Mouse (Mus musculus) neural tube, postnatal 0 days (tissue): ENCODE data around the gene Lrr1. TPM values are rescaled to one million over a fixed set of nuclear protein-coding genes. Genes with fewer than 3 reads are reported as not detected.

Experiments
- microRNA-seq: library from miRNA; unstranded; fragments of <30 nt; microRNA quantifications from one replicate; pipeline ENCODE4, GENCODE M21; 2016
- polyA plus RNA-seq: library from polyadenylated mRNA; unstranded; fragments of >200 nt; fragmentation: Nextera tagmentation; extraction: Ambion mirVana; gene quantifications from 2 replicates; pipeline ENCODE4 v1.2.1, GENCODE M21; 2015

Lrr1 gene
- polyA plus RNA-seq, result 2.1 and 2.6 TPM in 2 replicates

DNA sequence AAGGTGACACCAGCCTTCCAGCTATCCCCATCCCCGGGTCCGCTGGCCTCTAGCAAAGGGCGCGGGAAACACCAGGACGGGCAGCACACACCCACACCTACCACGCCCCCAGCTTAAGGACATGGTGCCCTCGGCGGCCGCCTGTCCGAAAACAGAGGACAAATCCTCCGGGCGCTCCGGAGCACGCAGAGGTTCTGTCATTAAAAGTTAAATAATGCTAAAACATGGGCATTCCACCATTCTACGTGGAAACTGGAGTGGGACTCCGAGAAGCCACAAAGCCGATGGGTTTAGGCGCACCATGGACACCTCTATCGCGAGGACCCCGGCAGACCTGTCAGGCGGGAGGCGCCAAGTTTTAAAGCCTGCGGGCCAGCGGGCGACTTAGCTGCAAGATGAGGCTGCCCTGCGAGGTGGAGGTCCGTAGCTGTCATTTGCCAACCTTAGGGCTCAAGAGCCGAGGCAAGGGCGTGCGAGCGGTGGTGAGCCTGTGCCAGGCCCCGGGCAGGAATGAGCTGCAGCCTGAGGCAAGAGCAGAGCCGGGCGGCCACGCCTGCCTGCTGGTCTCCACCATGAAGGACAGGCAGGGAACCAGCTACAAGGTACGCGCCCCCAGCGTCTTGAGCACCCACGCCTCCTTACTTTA, at the start of gene Lrr1:
Gene Lrr1, plus strand, starts transcription at position 354 of the 646 bp plus-strand sequence.

DNA sequence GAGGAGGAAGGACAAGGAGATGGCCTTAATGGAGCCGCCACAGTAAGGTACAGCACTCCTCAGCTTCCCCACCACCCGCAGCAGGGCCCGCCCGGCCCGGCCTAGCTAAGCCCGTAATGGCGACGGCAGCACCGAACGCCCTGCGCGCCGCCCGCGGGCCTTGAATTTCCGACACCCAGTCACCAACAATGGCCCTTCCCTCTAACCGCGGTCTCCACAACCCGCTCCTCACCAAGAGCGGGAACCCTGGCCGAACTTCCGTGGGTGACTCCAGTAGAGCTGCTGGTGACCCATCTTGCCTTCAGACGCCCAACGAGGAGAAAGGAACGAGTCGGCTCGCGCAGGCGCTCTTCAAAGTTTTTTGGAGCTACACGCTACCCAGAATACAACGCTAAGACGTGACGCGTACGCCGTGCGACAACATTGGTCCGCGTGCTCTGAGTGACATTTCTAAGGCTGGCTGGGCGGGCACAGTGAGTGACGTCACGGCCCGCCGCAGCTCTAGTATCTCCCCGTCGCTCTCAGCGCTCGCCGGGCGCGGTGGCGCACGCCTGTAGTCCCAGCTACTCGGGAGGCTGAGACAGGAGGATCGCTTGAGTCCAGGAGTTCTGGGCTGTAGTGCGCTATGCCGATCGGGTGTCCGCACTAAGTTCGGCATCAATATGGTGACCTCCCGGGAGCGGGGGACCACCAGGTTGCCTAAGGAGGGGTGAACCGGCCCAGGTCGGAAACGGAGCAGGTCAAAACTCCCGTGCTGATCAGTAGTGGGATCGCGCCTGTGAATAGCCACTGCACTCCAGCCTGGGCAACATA, 9.6 kb upstream of the Lrr1 start, which contains the start of gene Rps29:
Gene Rps29, minus strand, starts transcription at position 422 of the 813 bp plus-strand sequence.

DNA sequence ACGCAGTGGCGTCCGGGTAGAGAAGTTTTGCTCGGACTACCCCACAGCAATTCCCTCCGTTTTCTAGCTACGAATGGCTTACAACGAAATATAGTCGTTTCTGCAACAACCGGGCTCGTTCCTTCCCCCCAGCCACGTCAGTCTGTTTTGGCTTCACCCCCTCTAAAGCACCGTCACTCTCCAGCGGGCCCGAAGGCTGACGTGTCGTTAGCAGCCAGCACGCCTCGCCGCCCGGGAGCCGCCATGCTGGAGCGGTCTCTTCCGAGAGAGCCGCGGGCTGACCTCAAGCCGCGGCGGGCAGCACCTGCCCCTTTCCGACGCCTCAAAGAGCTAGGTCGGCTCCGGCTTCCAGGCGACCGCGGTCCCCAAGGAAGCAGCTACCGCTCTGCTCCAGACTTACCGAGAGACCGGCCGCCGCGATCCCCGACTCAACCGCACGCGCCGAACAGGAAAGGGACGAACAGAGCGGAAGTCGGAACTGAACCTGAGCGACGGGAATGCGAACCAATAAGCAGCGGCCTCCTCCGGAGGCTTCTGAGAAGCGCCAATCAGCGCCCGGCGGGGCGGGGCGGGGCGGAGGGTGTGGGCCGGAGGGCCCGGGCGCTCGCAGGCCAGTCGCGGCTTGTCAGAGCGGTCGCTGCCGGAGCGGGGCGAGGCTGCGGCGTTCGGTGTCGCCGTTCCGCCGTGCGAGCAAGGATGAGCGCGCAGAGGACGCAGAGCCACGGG, 15.1 kb downstream of the Lrr1 start, which contains the start of the genes Rpl36al and Mgat2:
Gene Rpl36al, minus strand, starts transcription at position 501 of the 726 bp plus-strand sequence.
Gene Mgat2, plus strand, starts transcription at position 575 of the 726 bp plus-strand sequence.

DNA sequence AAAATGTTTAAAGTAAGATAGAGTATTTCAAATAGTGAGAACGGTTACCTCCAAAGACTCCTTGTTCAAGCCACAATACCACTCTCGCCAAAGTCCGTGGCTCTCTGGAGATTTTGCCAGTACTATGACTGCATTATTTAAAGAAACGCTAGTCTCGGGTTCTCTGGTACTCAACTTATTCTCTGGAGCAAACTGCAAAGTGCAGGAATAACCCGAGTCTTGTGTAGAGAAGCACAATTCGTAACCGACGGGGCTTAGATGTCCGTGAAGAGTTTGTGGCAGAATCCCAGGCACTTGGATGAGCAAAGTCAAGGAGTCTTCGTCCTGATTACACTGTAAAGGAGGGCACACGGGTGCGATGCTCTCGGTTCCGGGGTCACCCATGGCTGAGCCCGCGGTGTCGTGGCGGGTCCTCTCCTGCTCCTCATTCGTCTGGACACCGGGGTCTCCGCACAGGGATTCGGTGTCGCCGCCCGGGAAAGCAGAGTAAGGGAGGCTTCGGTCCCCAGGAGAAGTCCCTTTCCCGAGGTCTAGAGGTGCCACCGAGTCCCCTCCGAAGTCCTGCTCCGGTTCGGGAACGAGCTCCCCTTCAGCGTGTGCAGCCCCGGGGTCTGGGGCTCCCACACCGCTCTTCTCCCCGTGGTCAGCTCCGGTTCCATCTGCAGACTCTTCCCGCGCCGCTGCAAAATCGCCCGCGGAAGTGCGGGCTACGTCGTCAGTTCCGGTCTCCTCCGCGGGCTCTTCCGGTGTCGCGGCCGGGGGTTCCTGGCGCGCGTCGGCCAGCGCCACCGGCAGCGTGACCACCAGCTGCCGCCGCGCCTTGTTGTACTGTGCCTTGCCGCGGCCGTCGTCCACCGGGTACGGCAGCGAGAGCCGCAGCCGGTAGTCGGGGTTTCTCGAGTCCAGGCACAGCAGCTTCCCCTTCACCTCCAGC, 28.1 kb downstream of the Lrr1 start, which contains the start of gene Gm49383:
Gene Gm49383, minus strand, starts transcription at position 661 of the 934 bp plus-strand sequence.

DNA sequence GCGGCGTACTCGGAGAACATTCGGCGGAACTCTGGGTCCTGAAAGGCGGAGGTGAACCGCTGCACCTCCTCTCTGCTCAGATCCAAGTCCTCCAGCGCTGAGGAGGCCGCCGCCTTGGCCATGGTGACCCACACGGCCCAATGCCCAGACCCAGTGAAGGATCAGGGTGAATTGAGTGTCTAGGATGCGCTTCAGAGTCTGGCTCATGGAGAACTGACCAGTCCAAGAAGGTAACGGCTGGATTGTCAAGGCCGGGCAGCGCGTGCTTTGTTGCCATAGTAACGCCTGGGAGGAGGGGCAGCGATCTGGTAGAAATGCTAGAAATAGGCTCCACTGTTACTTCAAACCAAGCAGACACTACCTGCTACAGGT, 29.5 kb downstream of the Lrr1 start, which contains the start of gene Dnaaf2:
Gene Dnaaf2, minus strand, starts transcription at position 266 of the 372 bp plus-strand sequence.

DNA sequence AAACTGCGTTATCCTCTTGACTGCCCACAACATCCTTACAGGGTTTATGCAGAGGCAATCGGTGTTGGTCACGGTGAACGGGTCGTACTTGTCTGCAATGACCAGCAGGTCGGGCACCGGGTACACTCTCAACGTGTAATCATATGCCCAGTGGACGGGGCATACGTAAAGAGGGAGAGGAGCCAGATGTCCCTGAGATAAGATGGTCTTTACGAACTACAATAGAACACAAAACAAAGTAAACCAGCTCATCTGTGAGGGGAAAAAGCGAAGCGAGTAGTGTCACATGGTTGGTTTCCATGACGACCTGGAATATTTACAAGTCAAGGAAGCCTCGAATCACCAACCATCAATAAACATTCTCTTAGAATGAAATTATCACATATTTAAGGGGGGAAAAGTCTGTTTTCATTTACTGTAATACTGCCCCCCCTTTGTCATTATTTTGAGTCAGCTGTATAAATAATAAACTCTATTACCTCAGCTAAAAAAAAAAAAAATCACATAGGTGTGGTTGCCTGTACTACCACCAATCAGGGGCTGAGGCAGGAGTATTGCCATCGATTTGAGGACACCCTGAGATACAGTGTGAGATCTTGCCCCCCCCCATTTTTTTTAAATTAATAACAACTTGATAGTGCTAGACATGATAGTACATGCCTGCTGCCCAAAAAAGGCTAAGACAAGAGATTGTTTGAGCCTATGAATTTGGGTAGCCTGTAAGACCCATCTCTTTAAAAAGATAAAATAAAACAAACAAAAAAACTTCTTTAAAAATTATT, 35.6 kb downstream of the Lrr1 start, which contains the start of gene Gm49384:
Gene Gm49384, minus strand, starts transcription at position 216 of the 782 bp plus-strand sequence.

DNA sequence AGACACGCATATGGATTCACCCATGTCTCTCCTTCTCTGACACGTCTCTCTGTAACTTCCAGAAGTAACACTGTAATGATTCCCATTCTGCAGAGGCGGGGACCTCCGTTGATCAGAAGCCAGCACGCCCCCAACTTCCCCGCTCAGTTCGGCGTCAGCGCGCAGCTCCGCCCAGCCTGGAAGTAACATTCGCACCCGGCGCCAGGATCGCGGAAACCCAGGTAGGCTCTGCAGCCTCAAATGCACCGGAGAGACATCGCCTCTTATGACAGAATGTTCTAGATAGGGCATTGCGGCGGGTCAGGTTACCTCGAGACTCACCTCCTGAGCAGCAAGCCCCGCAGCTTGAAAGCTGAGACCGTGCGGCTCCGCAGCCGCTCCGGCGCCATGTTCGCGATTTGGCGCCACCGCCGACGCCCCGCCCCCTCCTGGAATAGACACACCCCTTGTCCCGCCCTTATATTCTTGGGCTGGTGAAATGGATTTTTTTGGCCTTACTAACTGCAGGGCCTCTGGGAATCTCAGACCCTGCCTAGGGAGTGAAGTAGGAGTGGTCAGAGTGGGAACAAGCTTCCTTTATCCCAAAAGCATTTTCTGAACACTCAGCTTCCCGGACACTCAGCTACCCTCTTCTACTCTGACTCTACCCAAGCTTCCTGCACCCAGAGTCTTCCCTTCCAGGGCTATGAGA, 59.3 kb downstream of the Lrr1 start, which contains the start of gene Pole2:
Gene Pole2, minus strand, starts transcription at position 420 of the 691 bp plus-strand sequence.

Small RNA genes within 50 kb of the gene (microRNA-seq; reads per million reads assigned to microRNA genes)
- gene Gm47287, result not detected
- gene Gm47295, result 0.87 reads per million

Other genes starting within 250 kb of the Lrr1 start
- 1,295 and 1,457 TPM in 2 replicates for gene Rps29, start 9.6 kb upstream of the Lrr1 start, polyA plus RNA-seq
- gene Rpl36al, start 15.3 kb downstream of the Lrr1 start, polyA plus RNA-seq, result 407 and 479 TPM in 2 replicates
- 42.0 and 51.9 TPM in 2 replicates for gene Mgat2, start 15.3 kb downstream of the Lrr1 start, polyA plus RNA-seq
- 9.5 and 9.6 TPM in 2 replicates for gene Gm49383, start 28.3 kb downstream of the Lrr1 start, polyA plus RNA-seq
- 6.1 and 7.6 TPM in 2 replicates for gene Dnaaf2, start 29.6 kb downstream of the Lrr1 start, polyA plus RNA-seq
- 6.5 and 6.9 TPM in 2 replicates for gene Gm49384, start 35.5 kb downstream of the Lrr1 start, polyA plus RNA-seq
- gene Pole2, start 59.4 kb downstream of the Lrr1 start, polyA plus RNA-seq, result 3.2 and 3.7 TPM in 2 replicates
- 19.9 and 31.8 TPM in 2 replicates for gene Klhdc1, start 72.4 kb downstream of the Lrr1 start, polyA plus RNA-seq
- 222 and 243 TPM in 2 replicates for gene Klhdc2, start 127.9 kb downstream of the Lrr1 start, polyA plus RNA-seq
- 77.9 and 80.5 TPM in 2 replicates for gene Nemf, start 188.4 kb downstream of the Lrr1 start, polyA plus RNA-seq
- gene Arf6, start 203.3 kb downstream of the Lrr1 start, polyA plus RNA-seq, result 35.8 and 48.0 TPM in 2 replicates
- gene Gm9887, start 203.6 kb downstream of the Lrr1 start, polyA plus RNA-seq, result 0.83 and 1.4 TPM in 2 replicates